Mouse (Mus musculus): ENCODE data around the gene Tns4. TPM values are rescaled to one million over a fixed set of nuclear protein-coding genes. Genes with fewer than 3 reads are reported as not detected.
A peak's percentile ranks its signal among the peaks of the same experiment; 100 is the strongest.

Tns4 gene
- polyA plus RNA-seq, 1 experiment from 2014 or later: 0.22 TPM

- 62% methylated on average over 11 of the region's 11 CpGs for WGBS
- H3K9me3 ChIP-seq (ENCODE audit: control insufficient read depth, low read length): no peaks in the 10 kb centered on the region
- peak; percentile 17 for DNase-seq
Observed at GRCm38 (mm10) chr11:99111155-99111554, 22.0 kb upstream of the Tns4 start.

GRCm38 (mm10) chr11:99110370-99111110 lies 21.4 kb upstream of the Tns4 start:
- no peaks in the 10 kb centered on the region for H3K27me3 ChIP-seq (ENCODE audit: control insufficient read depth, insufficient read depth, low read length)
- no peak overlapping the region for H3K4me2 ChIP-seq (ENCODE audit: low read length)
- WGBS: 86% methylated on average over 15 of the region's 15 CpGs
- DNase-seq (no peak), ATAC-seq (ENCODE audit: low FRiP score, low TSS enrichment) (no peak)
- H3K4me1 ChIP-seq (ENCODE audit: control insufficient read depth, insufficient read depth, low read length): peaks cover 4% of the 10 kb centered on the region; the same call in 1 of the 2 replicates
- no peak overlapping the region for H3K9ac ChIP-seq (replicated peaks; ENCODE audit: low read length)
- no peak overlapping the region for H3K27ac ChIP-seq (replicated peaks; ENCODE audit: low read depth, low read length)
- H3K4me3 ChIP-seq (replicated peaks; ENCODE audit: low read depth, low read length): no peak overlapping the region
- no peaks in the 10 kb centered on the region for H3K36me3 ChIP-seq (ENCODE audit: control insufficient read depth, insufficient read depth, low read length)
- H3K9me3 ChIP-seq (ENCODE audit: control insufficient read depth, low read length): no peaks in the 10 kb centered on the region

More at GRCm38 (mm10) chr11:99111155-99111554, 22.0 kb upstream of the Tns4 start:
- H3K27ac ChIP-seq (replicated peaks; ENCODE audit: low read depth, low read length): no peak overlapping the region
- H3K27me3 ChIP-seq (ENCODE audit: control insufficient read depth, insufficient read depth, low read length): no peaks in the 10 kb centered on the region
- H3K4me1 ChIP-seq (ENCODE audit: control insufficient read depth, insufficient read depth, low read length): peaks cover 4% of the 10 kb centered on the region; the same call in 1 of the 2 replicates
- H3K4me2 ChIP-seq (ENCODE audit: low read length): no peak overlapping the region
- H3K4me3 ChIP-seq (replicated peaks; ENCODE audit: low read depth, low read length): no peak overlapping the region
- ATAC-seq (ENCODE audit: low FRiP score, low TSS enrichment): no peak
- H3K9ac ChIP-seq (replicated peaks; ENCODE audit: low read length): no peak overlapping the region
- H3K36me3 ChIP-seq (ENCODE audit: control insufficient read depth, insufficient read depth, low read length): no peaks in the 10 kb centered on the region

- no peak for DNase-seq
- WGBS: 78% methylated on average over 3 of the region's 3 CpGs
- H3K4me1 ChIP-seq (ENCODE audit: control insufficient read depth, insufficient read depth, low read length): peaks cover 4% of the 10 kb centered on the region; the same call in 1 of the 2 replicates
- H3K4me2 ChIP-seq (ENCODE audit: low read length): no peak overlapping the region
- no peak overlapping the region for H3K4me3 ChIP-seq (replicated peaks; ENCODE audit: low read depth, low read length)
- no peak overlapping the region for H3K27ac ChIP-seq (replicated peaks; ENCODE audit: low read depth, low read length)
- no peak for ATAC-seq (ENCODE audit: low FRiP score, low TSS enrichment)
- H3K9me3 ChIP-seq (ENCODE audit: control insufficient read depth, low read length): no peaks in the 10 kb centered on the region
- no peaks in the 10 kb centered on the region for H3K27me3 ChIP-seq (ENCODE audit: control insufficient read depth, insufficient read depth, low read length)
- H3K36me3 ChIP-seq (ENCODE audit: control insufficient read depth, insufficient read depth, low read length): no peaks in the 10 kb centered on the region
- H3K9ac ChIP-seq (replicated peaks; ENCODE audit: low read length): no peak overlapping the region
Observed at GRCm38 (mm10) chr11:99108296-99108695, 19.2 kb upstream of the Tns4 start.

- Histone ChIP-seq H3K27ac (replicated peaks; ENCODE audit: low read depth, low read length) (no peak overlapping the region), H3K4me1 (ENCODE audit: control insufficient read depth, insufficient read depth, low read length) (no peaks in the 10 kb centered on the region), H3K27me3 (ENCODE audit: control insufficient read depth, insufficient read depth, low read length) (no peaks in the 10 kb centered on the region), H3K36me3 (ENCODE audit: control insufficient read depth, insufficient read depth, low read length) (no peaks in the 10 kb centered on the region), H3K9me3 (ENCODE audit: control insufficient read depth, low read length) (no peaks in the 10 kb centered on the region), H3K4me3 (replicated peaks; ENCODE audit: low read depth, low read length) (no peak overlapping the region), H3K9ac (replicated peaks; ENCODE audit: low read length) (no peak overlapping the region), H3K4me2 (ENCODE audit: low read length) (no peak overlapping the region)
- DNase-seq: no peak
- ATAC-seq (ENCODE audit: low FRiP score, low TSS enrichment): no peak
- 78% methylated on average over 12 of the region's 12 CpGs for WGBS
Observed at GRCm38 (mm10) chr11:99105981-99106726, 17.0 kb upstream of the Tns4 start.

- H3K9ac ChIP-seq (replicated peaks; ENCODE audit: low read length): no peak overlapping the region
- H3K4me2 ChIP-seq (ENCODE audit: low read length): no peak overlapping the region
- H3K36me3 ChIP-seq (ENCODE audit: control insufficient read depth, insufficient read depth, low read length): no peaks in the 10 kb centered on the region
- no peaks in the 10 kb centered on the region for H3K4me1 ChIP-seq (ENCODE audit: control insufficient read depth, insufficient read depth, low read length)
- H3K27ac ChIP-seq (replicated peaks; ENCODE audit: low read depth, low read length): no peak overlapping the region
- no peak for ATAC-seq (ENCODE audit: low FRiP score, low TSS enrichment)
- WGBS: 86% methylated on average over 9 of the region's 9 CpGs
- H3K4me3 ChIP-seq (replicated peaks; ENCODE audit: low read depth, low read length): no peak overlapping the region
- H3K27me3 ChIP-seq (ENCODE audit: control insufficient read depth, insufficient read depth, low read length): no peaks in the 10 kb centered on the region
- no peaks in the 10 kb centered on the region for H3K9me3 ChIP-seq (ENCODE audit: control insufficient read depth, low read length)
- DNase-seq: no peak
Observed at GRCm38 (mm10) chr11:99104609-99105410, 15.7 kb upstream of the Tns4 start.

- Histone ChIP-seq H3K27ac (replicated peaks; ENCODE audit: low read depth, low read length) (no peak overlapping the region), H3K9me3 (ENCODE audit: control insufficient read depth, low read length) (no peaks in the 10 kb centered on the region), H3K4me1 (ENCODE audit: control insufficient read depth, insufficient read depth, low read length) (no peaks in the 10 kb centered on the region), H3K36me3 (ENCODE audit: control insufficient read depth, insufficient read depth, low read length) (no peaks in the 10 kb centered on the region), H3K4me2 (ENCODE audit: low read length) (no peak overlapping the region), H3K4me3 (replicated peaks; ENCODE audit: low read depth, low read length) (no peak overlapping the region), H3K9ac (replicated peaks; ENCODE audit: low read length) (no peak overlapping the region), H3K27me3 (ENCODE audit: control insufficient read depth, insufficient read depth, low read length) (no peaks in the 10 kb centered on the region)
- ATAC-seq (ENCODE audit: low FRiP score, low TSS enrichment) (no peak), DNase-seq (no peak)
- WGBS: 80% methylated on average over 9 of the region's 9 CpGs
Observed at GRCm38 (mm10) chr11:99102575-99103270, 13.6 kb upstream of the Tns4 start.

- no peaks in the 10 kb centered on the region for H3K9me3 ChIP-seq (ENCODE audit: control insufficient read depth, low read length)
- H3K27ac ChIP-seq (replicated peaks; ENCODE audit: low read depth, low read length): no peak overlapping the region
- DNase-seq (no peak), ATAC-seq (ENCODE audit: low FRiP score, low TSS enrichment) (no peak)
- no peak overlapping the region for H3K4me2 ChIP-seq (ENCODE audit: low read length)
- no peaks in the 10 kb centered on the region for H3K27me3 ChIP-seq (ENCODE audit: control insufficient read depth, insufficient read depth, low read length)
- H3K4me1 ChIP-seq (ENCODE audit: control insufficient read depth, insufficient read depth, low read length): no peaks in the 10 kb centered on the region
- no peak overlapping the region for H3K4me3 ChIP-seq (replicated peaks; ENCODE audit: low read depth, low read length)
- 90% methylated on average over 8 of the region's 8 CpGs for WGBS
- no peak overlapping the region for H3K9ac ChIP-seq (replicated peaks; ENCODE audit: low read length)
- no peaks in the 10 kb centered on the region for H3K36me3 ChIP-seq (ENCODE audit: control insufficient read depth, insufficient read depth, low read length)
Observed at GRCm38 (mm10) chr11:99101693-99102092, 12.6 kb upstream of the Tns4 start.

GRCm38 (mm10) chr11:99100215-99100614 lies 11.1 kb upstream of the Tns4 start:
- Histone ChIP-seq H3K27me3 (ENCODE audit: control insufficient read depth, insufficient read depth, low read length) (no peaks in the 10 kb centered on the region), H3K4me3 (replicated peaks; ENCODE audit: low read depth, low read length) (no peak overlapping the region), H3K4me2 (ENCODE audit: low read length) (no peak overlapping the region), H3K4me1 (ENCODE audit: control insufficient read depth, insufficient read depth, low read length) (no peaks in the 10 kb centered on the region), H3K9ac (replicated peaks; ENCODE audit: low read length) (no peak overlapping the region), H3K27ac (replicated peaks; ENCODE audit: low read depth, low read length) (no peak overlapping the region), H3K9me3 (ENCODE audit: control insufficient read depth, low read length) (no peaks in the 10 kb centered on the region), H3K36me3 (ENCODE audit: control insufficient read depth, insufficient read depth, low read length) (no peaks in the 10 kb centered on the region)
- 85% methylated on average over 5 of the region's 5 CpGs for WGBS
- no peak for DNase-seq
- no peak for ATAC-seq (ENCODE audit: low FRiP score, low TSS enrichment)
